Mouse (Mus musculus): ENCODE measurements around the gene Plcxd2.

Plcxd2 gene

GRCm38 (mm10) chr16:46010153-46010905, at the start of gene Plcxd2:
Gene Plcxd2, minus strand, starts transcription at chr16:46010218.
- ATAC-seq (ENCODE audit: low TSS enrichment), result peak; percentile 97

DNA sequence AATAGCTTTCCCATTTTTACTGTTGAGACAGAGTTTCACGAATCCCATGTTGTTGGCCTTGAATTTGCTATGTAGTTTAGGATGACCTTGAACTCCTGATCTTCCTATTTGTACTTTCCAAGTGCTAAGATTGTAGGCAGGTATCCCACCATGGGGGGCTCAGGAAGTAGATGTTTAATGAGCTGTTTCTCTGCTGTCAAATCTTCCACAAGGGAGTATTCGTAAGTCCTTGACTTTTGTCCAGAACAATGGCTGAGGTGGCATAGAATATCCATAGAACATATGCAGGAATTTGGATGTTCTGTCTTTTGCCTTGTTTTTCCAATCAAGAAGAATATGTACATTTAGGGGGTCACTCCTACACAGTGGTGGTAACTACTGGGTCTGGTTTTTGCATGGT, 36.9 kb upstream of the Plcxd2 start:
- no peak for ATAC-seq (ENCODE audit: low TSS enrichment)

GRCm38 (mm10) chr16:46036261-46036660, 26.2 kb upstream of the Plcxd2 start:
- ATAC-seq (ENCODE audit: low TSS enrichment), result 0 out of 2 replicates have a peak, but pooled peaks have one; percentile 47

DNA sequence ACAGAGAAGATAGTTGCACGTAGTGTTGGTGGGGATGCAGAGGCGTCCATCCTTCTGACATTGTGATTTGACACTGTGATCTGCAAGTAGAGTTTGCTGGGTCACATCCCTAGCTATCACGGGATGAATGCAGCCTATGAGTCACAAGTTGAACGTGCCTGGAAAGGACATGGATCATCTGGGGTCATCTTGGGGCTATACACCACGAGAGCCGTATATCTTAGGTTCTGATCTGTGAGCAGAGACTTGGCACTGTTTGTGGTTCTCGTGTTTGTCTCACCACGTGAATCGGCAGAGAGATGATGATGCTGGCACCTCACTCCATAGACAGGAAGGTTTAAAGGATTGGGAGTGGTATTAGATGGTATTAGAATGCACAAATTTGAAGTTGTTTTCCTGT, 23.9 kb upstream of the Plcxd2 start:
- no peak for ATAC-seq (ENCODE audit: low TSS enrichment)

- ATAC-seq (ENCODE audit: low TSS enrichment), result no peak
These were observed 13.0 kb upstream of the Plcxd2 start for GRCm38 (mm10) chr16:46022958-46023491.

DNA sequence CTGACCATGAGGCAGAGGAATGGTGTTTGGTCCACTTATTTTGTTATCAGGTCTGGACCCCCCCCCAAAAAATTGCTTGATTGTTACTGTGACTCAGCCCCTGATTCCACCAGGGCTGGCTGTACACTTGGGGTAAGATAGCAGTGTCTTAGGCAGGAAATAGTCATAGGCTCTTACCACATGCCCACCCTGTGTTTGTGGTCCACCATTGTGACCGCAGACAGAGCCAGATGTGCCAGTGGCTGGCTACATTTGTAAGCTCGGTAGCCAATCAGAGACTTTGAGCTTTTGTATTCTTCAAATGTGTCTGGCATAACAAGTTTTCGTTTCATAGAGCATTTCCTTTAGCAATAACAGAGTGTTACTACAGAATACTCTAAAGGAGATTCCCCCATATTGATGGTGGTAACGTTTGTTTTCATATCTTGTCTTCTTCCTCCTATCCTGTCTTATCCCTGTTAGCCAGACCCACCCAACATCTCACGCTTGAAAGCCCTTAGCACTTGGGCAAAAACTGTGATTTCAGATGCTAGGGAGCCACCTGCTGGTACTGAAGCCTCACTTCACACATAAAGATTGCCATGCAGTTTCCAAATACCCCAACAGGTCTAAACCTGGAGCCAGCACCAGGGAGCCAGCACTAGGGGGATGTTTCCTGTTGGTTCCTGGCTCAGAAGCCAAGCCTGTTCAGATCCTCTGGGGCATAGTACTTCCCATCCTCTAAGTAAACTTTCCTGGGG, 12.3 kb upstream of the Plcxd2 start:
- ATAC-seq (ENCODE audit: low TSS enrichment), result peak; percentile 93

- peak; percentile 92 for ATAC-seq (ENCODE audit: low TSS enrichment)
These were observed 11.3 kb upstream of the Plcxd2 start for GRCm38 (mm10) chr16:46021302-46021701.

GRCm38 (mm10) chr16:46020396-46020795, 10.4 kb upstream of the Plcxd2 start:
- no peak for ATAC-seq (ENCODE audit: low TSS enrichment)

GRCm38 (mm10) chr16:46019799-46020198, 9.8 kb upstream of the Plcxd2 start:
- no peak for ATAC-seq (ENCODE audit: low TSS enrichment)

GRCm38 (mm10) chr16:46019359-46019758, 9.3 kb upstream of the Plcxd2 start:
- ATAC-seq (ENCODE audit: low TSS enrichment), result no peak

- ATAC-seq (ENCODE audit: low TSS enrichment), result no peak
These were observed 1.7 kb upstream of the Plcxd2 start for GRCm38 (mm10) chr16:46011696-46012095.

- peak; percentile 13 for ATAC-seq (ENCODE audit: low TSS enrichment)
These were observed 845 bp upstream of the Plcxd2 start for GRCm38 (mm10) chr16:46010906-46011220.

DNA sequence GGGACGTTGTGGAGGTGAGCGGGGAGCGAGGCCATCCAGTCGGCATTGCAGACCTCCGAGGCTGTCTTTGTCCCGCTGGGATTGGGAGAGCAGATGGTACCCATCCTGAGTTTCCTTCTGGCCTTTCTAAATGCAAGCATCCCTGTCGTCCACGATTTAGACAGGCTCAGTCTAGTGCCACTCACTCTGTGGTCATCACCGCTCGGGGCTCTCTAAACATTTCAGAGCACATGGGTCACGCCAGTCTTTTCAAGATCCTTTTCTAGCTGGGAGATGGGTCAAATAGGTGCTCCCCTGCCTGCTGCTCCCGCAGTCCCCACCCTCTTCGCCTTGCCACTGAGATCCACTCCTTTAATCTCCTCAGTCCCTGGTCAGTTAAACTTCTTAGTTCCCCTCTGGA, 301 bp downstream of the Plcxd2 start:
- ATAC-seq (ENCODE audit: low TSS enrichment), result peak; percentile 18

DNA sequence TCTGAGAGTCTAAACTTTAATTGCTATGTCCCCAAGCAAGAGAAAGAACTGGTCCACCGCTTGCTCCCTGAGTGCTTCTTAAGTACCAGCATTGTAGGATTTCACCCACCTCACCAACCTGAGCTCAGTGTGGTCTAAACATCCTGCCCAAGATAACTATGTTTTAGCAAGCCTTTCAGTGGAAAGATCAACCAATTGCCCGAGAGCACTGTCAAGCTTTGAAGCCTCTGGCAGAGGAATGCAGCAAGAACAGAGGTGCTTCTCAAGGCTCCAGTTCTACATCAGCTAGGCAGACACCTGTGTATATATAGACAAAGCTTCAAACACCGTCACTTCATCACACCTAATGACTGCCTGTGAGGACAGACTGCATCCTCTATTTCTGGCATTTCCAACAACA, 1.3 kb downstream of the Plcxd2 start:
- ATAC-seq (ENCODE audit: low TSS enrichment), result no peak

GRCm38 (mm10) chr16:46008036-46008605, 1.9 kb downstream of the Plcxd2 start:
- ATAC-seq (ENCODE audit: low TSS enrichment), result no peak

DNA sequence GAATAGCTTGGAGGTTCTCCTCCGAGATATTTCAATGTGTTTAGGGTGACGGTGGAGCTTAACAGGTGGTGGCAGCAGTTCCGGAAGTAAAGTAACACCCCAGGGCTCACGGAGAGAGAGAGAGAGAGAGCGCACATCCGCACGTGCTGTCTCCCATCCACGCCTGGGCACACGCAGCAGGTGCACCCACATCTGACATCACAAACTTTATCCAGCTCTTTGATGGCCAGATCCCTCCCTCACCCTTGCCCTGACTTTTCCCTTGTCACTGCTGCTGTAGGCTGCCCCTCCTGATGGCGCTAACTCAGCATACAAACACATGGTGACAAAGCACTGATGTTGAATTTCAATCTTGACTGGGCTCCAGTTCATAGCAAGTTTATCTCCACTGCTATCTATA, 3.8 kb downstream of the Plcxd2 start:
- ATAC-seq (ENCODE audit: low TSS enrichment), result no peak

GRCm38 (mm10) chr16:46001550-46002166, 8.4 kb downstream of the Plcxd2 start:
- ATAC-seq (ENCODE audit: low TSS enrichment), result peak; percentile 82

GRCm38 (mm10) chr16:46000976-46001375, 9.0 kb downstream of the Plcxd2 start:
- ATAC-seq (ENCODE audit: low TSS enrichment), result no peak

- ATAC-seq (ENCODE audit: low TSS enrichment), result peak; percentile 38; the same call in 1 of the 2 replicates
These were observed 10.4 kb downstream of the Plcxd2 start for GRCm38 (mm10) chr16:45999374-46000191.

DNA sequence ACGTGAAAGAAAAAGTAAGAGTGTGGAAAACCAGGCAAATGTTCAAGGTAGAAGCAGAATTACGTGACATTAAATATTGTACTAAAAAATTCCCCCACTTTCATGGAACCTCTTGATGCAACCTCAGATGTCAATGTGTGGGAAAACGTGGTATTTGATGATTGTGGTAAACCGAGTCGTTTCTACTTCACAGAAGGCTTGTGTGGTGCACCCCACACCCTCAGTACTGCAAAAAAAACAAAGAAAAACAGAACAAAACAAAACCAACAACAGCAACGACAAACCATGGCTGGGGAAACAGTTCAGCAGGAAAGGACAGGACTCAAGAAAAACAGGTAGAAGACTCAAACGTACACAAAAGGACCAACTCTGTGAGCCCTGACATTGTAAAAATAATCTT, 11.8 kb downstream of the Plcxd2 start:
- no peak for ATAC-seq (ENCODE audit: low TSS enrichment)
